Mouse (Mus musculus): Measurements from ENCODE around the gene Zmiz2.
A peak's percentile ranks its signal among the peaks of the same experiment; 100 is the strongest.
"Not testable (repeated sequence)": the region's sequence is repeated elsewhere in the genome, so short reads cannot be mapped to it uniquely, and the experiment has no call there.

Zmiz2 gene

GRCm38 (mm10) chr11:6402515-6403510, 13.9 kb downstream of the Zmiz2 start:
- DNase-seq = peak; percentile 57

GRCm38 (mm10) chr11:6403830-6404405, 15.0 kb downstream of the Zmiz2 start:
- no peak for DNase-seq

- DNase-seq = no peak
Measured at GRCm38 (mm10) chr11:6404699-6405566, 16.1 kb downstream of the Zmiz2 start.

GRCm38 (mm10) chr11:6405591-6406081, 16.8 kb downstream of the Zmiz2 start:
- DNase-seq = no peak

GRCm38 (mm10) chr11:6406251-6407161, 17.6 kb downstream of the Zmiz2 start:
- DNase-seq = peak; percentile 93

GRCm38 (mm10) chr11:6407162-6407621, 18.3 kb downstream of the Zmiz2 start:
- DNase-seq = no peak

- DNase-seq = no peak
Measured at GRCm38 (mm10) chr11:6410050-6410602, 21.3 kb downstream of the Zmiz2 start.

GRCm38 (mm10) chr11:6410755-6411154, 21.9 kb downstream of the Zmiz2 start:
- DNase-seq = not testable (repeated sequence)

GRCm38 (mm10) chr11:6411684-6412083, 22.8 kb downstream of the Zmiz2 start:
- DNase-seq = peak; percentile 71

- no peak for DNase-seq
Measured at GRCm38 (mm10) chr11:6413264-6413663, 24.4 kb downstream of the Zmiz2 start.

- DNase-seq = no peak
Measured at GRCm38 (mm10) chr11:6414751-6415550, 26.1 kb downstream of the Zmiz2 start, which contains the start of gene Ppia. Gene Ppia, plus strand, starts transcription at chr11:6415443.

- peak; percentile 98 for DNase-seq
Measured at GRCm38 (mm10) chr11:6415551-6416404, 26.9 kb downstream of the Zmiz2 start.

GRCm38 (mm10) chr11:6416405-6417034, 27.6 kb downstream of the Zmiz2 start:
- DNase-seq = peak; percentile 80

- no peak for DNase-seq
Measured at GRCm38 (mm10) chr11:6417069-6417468, 28.2 kb downstream of the Zmiz2 start.

- no peak for DNase-seq
Measured at GRCm38 (mm10) chr11:6417490-6417889, 28.6 kb downstream of the Zmiz2 start.

- DNase-seq = no peak
Measured at GRCm38 (mm10) chr11:6418751-6419150, 29.9 kb downstream of the Zmiz2 start.

GRCm38 (mm10) chr11:6419156-6419555, 30.3 kb downstream of the Zmiz2 start:
- not testable (repeated sequence) for DNase-seq

GRCm38 (mm10) chr11:6420283-6420703, 31.4 kb downstream of the Zmiz2 start:
- DNase-seq = no peak

Measured in kidney, adult 11 months (tissue).